Mouse (Mus musculus) gastrocnemius, adult 2 months (tissue): ENCODE measurements at regions not wholly inside any gene's neighbourhood (a gene's known extent, or its start where the extent isn't known, plus 50 kb on each side); places are given as distances from the start of the nearest gene placed in this dataset.

ENCODE experiments used
- DNase-seq: peaks from one replicate; pipeline ENCODE4 v3.0.0; 2022
- H3K27ac ChIP-seq: fragments of 200-600 bp; 2 replicates; pipeline ENCODE4 v1.8.1; 2022; ENCODE audit warnings: mild to moderate bottlenecking
- H3K4me3 ChIP-seq: fragments of 200-600 bp; 2 replicates; pipeline ENCODE4 v1.8.1; 2022; ENCODE audit warnings: mild to moderate bottlenecking, moderate library complexity
- CTCF ChIP-seq: fragments of 200-600 bp; IDR thresholded peaks from 2 replicates; pipeline ENCODE4 v1.8.1; 2022; ENCODE audit warnings: antibody characterized with exemption, mild to moderate bottlenecking, moderate library complexity
- intact Hi-C: fragments of 180-260 bp; cut with DNase I; formaldehyde crosslinking; loops from one replicate; pipeline ENCODE4 v1.15.1; 2025

DNA sequence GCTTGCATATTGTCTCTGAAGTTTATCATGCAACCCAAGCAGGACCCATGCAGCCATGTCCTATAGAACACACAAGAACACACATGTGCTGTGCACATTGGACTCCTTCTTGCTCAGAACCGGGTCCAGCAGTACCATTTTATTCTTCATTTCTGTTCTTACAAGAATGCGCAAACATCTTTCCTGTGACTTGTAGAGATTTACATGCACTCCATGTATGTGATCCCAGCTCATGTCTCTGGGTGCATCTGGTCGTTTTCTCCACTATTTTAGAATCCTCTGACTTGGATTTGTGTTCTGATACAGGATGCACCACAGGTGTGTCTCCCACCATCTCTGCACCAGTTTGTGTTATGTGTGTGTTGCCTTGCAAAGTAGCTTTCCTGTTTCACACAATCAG is 408.4 kb downstream of the Fam19a5 start:
- TF ChIP-seq CTCF, result no peak
- DNase-seq, result no peak
- intact Hi-C loops, result no loop called here
- no peak overlapping the region for H3K4me3 ChIP-seq
- no peak overlapping the region for H3K27ac ChIP-seq

DNA sequence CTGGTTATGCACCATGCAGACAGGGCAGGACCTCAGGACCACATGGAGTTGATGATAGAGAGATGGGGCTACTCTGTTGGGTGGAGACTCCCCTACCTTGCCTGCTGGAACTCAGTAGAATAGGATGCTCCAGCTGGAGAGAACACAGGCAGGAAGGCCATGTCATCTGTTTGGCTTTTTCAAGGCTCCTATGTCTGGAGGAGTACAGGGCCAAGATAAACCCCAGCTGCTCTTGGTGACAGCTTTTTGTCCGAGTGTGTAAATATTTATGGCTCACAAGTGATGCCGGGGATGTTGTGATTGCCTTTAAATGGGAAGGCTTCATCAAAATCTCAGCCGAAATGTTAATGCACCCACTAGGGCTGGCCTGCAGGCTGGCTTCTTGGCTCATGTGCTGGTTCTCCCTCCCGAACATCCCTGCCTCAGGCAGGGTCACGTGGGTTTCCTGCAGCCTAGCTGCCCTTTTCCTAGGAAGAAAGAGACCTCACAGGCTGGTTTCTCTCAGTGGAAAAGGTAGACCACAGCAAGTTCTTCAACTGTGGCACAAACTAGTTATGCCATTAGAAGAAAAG is 411.7 kb downstream of the Fam19a5 start:
- TF ChIP-seq CTCF, result no peak
- H3K27ac ChIP-seq, result no peak overlapping the region
- no peak overlapping the region for H3K4me3 ChIP-seq
- no peak for DNase-seq
- intact Hi-C loops, result no loop called here

DNA sequence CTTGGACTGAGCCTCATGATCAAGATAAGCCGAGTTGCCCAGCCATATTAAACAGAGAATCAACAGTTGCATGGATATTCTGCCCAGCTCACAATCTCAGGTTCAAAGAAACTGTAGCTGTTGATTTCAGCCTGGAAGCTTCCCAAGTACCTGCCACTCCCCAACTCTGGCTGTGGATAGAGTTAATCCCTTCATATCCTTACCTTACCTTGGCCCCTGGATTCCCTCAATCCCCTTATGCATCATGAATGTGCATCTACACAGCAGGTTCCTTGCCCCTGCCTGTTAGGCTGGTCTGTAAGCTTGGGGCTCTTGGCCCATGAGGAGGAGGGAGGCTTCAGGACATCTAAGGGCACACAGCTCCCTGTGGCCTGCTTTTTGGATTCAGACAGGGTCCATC is 414.8 kb downstream of the Fam19a5 start:
- no peak for DNase-seq
- TF ChIP-seq CTCF, result no peak
- intact Hi-C loops, result no loop called here
- Histone ChIP-seq H3K4me3 (no peak overlapping the region), H3K27ac (no peak overlapping the region)

DNA sequence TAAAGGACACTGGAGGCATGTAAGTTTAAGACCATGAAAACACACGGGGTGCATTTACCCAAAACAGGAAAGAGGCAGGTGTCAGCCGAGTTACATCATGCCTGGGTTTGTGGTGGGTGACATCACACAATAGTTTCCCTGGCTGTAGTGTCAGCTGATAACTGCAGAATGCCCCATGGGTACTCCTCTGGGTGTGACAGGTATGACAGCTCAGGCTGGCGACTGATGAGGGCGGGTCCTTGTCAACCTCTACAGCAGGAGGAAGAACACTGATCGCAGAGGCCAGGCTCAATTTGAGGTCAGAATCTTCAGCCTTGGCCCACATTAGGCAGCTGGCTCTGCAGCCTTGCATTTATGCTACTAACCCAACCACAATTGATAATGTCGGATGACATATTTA is 428.5 kb downstream of the Fam19a5 start:
- TF ChIP-seq CTCF, result no peak
- H3K4me3 ChIP-seq, result no peak overlapping the region
- intact Hi-C loops, result no loop called here

DNA sequence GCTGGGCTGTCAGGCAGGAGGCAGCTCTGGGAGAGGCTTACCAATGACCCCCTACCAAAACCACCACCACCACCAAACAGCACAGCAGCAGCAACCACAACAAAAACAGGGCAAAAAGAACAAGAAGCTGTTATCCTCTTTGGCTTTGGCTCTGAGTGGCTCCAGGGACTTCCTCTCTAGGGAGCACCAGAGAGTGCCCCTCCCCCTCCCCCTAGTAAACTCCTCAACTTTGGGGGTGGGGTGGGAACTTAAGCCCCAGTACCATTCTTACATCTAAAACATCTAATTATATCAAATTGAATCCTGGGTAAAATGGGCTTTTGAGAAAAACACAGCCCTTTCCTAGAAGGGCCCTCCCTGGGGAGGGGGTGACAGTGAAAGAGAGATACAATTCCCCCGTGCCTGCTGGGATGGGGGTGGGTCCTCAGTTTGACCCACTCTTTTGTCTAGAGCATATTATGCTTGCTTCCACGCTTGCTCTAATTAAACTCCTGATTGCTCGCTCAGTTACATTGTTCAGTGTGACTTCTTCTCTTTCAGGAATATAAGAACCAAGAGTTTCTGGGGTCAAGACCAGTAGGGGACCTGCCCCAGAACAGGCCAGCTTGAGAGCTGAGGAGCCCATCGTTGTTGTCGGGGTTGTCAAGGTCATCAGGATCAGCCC is 443.4 kb downstream of the Fam19a5 start:
- H3K4me3 ChIP-seq, result no peak overlapping the region
- no peak for DNase-seq
- intact Hi-C loops, result no loop called here
- H3K27ac ChIP-seq, result no peak overlapping the region
- no peak for TF ChIP-seq CTCF

More for the DNA sequence above, 428.5 kb downstream of the Fam19a5 start:
- no peak for DNase-seq
- no peak overlapping the region for H3K27ac ChIP-seq

DNA sequence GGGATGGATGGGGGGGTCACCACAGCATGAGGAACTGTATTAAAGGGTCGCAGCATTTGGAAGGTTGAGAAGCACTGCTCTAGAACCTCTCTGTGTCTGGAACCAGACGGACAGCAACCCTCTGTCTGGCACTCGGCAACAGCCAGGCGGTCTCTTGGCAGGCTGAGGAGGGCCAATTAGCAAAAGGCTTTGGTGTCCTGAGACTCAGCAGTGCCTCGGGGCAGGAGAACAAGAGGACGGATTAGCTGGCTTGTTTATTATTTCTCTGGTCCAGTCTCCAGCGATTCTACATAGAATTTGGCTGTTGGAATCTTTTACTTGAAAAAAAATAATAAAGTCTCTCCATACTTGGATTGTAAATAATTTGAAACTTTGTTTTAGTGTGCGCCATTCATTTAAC is 450.4 kb downstream of the Fam19a5 start:
- no peak for TF ChIP-seq CTCF
- no peak for DNase-seq
- intact Hi-C loops, result no loop called here

DNA sequence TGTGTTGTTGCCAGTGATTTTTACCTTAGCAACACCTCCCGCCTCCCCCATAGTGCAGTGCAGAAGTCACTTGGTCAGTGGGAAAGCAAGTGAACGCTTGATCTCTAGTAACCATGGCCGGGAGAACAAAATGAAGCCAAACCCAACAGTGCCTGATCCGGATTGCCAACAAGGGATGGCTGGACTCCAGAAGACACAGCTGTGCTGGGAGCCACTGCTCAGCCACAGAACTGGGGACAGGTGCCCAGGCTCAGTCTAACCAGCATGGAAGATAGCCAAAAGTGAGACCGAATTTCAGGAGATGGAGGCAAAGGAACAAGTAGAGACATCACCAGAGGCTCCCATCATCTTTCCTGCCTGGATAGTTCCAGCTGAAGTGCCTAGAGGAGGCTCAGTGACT is 473.0 kb downstream of the Fam19a5 start:
- DNase-seq, result no peak
- no peak for TF ChIP-seq CTCF
- H3K4me3 ChIP-seq, result no peak overlapping the region
- no peak overlapping the region for H3K27ac ChIP-seq
- intact Hi-C loops, result no loop called here

More for the DNA sequence above, 450.4 kb downstream of the Fam19a5 start:
- H3K27ac ChIP-seq, result no peak overlapping the region
- H3K4me3 ChIP-seq, result no peak overlapping the region

DNA sequence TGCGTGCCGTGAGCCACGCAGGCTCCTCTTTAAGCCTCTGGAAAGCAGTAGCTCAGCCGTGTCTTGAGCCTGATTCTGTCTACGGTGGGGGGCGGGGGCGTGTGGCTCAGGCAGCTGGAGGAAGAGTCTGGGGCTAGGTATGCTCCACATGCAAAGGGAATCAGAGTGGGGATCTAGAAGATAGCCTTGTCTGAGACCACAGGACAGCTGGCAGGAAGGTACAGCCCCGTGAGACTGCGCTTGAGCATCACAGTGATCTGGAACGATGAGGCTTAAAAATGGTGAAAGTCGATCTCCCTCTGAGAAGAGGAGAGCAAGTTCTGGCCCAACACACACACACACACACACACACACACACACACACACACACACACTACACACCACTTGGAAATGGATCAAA is 488.7 kb downstream of the Fam19a5 start:
- intact Hi-C loops, result no loop called here
- Histone ChIP-seq H3K4me3 (no peak overlapping the region), H3K27ac (no peak overlapping the region)
- DNase-seq, result no peak
- TF ChIP-seq CTCF, result no peak

DNA sequence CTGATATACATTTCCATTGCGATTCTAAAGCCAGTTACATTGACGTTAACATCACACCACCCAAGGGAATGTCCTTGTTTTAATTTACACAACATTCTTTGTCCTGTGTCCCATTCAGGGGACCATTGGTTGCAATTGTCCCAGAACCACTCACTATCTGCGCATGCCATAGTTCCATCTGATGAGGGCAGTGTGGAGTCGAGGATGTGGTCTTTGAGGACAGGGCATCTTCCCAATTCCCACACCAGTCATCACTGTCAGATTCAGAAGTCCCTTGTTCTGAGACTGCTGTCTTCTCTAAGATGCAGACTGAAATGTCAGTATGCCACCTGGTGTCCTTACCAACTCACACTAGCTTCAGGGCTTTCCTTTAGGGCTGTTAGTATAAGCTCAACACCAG is 489.6 kb downstream of the Fam19a5 start:
- no peak for DNase-seq
- intact Hi-C loops, result no loop called here
- H3K27ac ChIP-seq, result no peak overlapping the region
- TF ChIP-seq CTCF, result no peak
- H3K4me3 ChIP-seq, result no peak overlapping the region

DNA sequence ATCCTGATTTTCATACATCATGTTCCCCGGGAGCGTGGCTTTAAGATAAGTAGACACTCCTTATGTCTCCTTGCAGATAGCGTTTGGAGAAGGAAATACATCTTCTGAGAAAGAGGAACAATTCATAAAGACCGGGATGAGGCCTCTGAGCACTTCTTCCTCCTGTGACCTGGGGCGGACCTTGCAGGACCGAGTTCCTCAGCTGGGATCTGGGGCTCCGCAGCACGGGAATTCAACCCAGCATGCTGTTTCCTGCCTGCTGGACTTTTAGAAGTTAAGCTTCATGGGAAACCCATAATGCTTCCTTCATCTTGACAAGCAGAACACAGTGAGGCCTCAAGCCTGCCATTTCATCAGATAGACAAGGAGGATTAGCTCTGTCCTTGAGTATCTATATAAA is 491.4 kb downstream of the Fam19a5 start:
- no peak overlapping the region for H3K4me3 ChIP-seq
- no peak overlapping the region for H3K27ac ChIP-seq
- TF ChIP-seq CTCF, result no peak
- no peak for DNase-seq
- intact Hi-C loops, result no loop called here

DNA sequence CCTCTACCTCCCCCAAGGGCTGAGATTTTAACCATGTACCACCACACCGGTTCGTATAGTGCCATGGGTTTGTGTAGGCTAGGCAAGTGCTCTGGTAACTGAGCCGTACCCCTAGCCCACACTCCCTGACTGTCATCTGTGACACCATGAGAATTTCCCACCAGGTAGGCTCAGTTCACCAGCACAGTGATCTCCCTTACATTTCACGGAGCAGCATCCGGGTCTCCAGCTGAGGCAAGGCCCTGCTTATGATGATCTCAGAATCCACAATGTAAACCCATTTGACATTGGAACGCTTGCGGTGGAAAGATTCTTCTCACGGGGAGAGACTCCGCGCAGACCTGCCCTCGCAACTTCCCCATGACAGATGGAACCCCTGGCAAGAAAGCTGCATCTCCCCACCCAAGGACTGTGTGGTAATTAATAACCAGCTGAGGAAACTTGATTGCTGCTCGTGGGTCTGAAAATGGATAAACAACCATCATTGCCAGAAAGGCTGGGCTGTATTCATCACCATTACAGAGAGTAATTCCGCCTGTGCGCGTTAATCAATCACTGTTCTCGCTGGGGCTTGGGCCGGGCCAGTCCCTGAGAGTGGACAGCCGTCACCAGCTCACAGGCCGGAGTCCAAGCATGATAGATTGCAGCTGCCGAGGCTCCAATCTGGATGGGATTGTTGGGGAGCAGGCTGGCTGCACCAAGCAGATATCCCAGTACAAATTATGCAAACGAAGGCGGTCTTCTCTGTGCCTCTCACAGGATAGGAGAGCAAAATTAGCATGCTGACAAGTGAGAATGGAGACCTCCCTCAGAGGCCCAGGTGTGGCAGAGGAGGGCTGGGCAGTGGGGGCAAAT is 492.3 kb downstream of the Fam19a5 start:
- DNase-seq, result no peak
- intact Hi-C loops, result no loop called here
- no peak overlapping the region for H3K4me3 ChIP-seq
- no peak for TF ChIP-seq CTCF
- no peak overlapping the region for H3K27ac ChIP-seq

DNA sequence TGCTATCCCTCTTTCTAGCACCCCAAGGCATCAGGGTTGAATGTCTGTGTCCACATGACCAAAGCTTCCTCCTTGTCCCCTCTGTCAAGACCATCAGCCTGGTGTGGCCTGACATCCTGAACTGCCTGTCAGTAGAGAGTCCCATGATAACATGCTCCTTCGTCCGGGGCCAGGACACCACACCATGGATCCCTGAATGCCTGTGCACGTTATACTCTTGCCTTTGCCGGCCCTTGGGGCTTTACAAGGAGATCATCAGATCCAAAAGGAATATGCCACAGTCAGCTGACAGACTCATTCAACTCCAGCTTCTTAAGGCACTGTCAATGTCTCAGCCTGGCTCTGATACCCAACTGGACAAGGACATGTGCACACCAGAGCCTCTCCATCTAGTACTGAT is 493.5 kb downstream of the Fam19a5 start:
- intact Hi-C loops, result no loop called here
- no peak overlapping the region for H3K4me3 ChIP-seq
- no peak for TF ChIP-seq CTCF
- no peak for DNase-seq
- no peak overlapping the region for H3K27ac ChIP-seq

DNA sequence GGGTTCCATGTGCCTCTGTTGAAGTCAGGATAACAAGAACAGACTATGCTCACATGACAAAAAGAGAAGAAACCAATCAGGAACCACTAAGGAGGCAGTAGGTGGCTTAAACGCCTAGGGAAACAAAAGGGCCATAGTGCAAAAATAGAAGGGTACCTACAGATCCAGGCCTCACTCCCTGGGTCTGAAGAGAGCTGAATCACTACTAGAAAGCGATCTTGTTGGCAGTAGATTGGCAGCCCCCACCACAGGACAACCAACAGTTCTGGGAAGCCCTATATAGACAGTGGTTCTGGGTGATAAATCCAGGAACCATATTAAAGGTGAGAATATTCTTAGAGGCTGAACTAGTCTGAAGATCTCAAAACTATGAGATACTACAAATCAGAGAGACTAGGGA is 498.7 kb downstream of the Fam19a5 start:
- intact Hi-C loops, result no loop called here
- no peak overlapping the region for H3K27ac ChIP-seq
- TF ChIP-seq CTCF, result no peak
- no peak overlapping the region for H3K4me3 ChIP-seq
- no peak for DNase-seq
